Mouse (Mus musculus): ENCODE results near the gene Ifi35. TPM values are rescaled to one million over a fixed set of nuclear protein-coding genes. Genes with fewer than 3 reads are reported as not detected.
"Not testable (repeated sequence)": the region's sequence is repeated elsewhere in the genome, so short reads cannot be mapped to it uniquely, and the experiment has no call there.

Gene Ifi35
- polyA plus RNA-seq, 1 experiment, result 2.6 TPM

DNA sequence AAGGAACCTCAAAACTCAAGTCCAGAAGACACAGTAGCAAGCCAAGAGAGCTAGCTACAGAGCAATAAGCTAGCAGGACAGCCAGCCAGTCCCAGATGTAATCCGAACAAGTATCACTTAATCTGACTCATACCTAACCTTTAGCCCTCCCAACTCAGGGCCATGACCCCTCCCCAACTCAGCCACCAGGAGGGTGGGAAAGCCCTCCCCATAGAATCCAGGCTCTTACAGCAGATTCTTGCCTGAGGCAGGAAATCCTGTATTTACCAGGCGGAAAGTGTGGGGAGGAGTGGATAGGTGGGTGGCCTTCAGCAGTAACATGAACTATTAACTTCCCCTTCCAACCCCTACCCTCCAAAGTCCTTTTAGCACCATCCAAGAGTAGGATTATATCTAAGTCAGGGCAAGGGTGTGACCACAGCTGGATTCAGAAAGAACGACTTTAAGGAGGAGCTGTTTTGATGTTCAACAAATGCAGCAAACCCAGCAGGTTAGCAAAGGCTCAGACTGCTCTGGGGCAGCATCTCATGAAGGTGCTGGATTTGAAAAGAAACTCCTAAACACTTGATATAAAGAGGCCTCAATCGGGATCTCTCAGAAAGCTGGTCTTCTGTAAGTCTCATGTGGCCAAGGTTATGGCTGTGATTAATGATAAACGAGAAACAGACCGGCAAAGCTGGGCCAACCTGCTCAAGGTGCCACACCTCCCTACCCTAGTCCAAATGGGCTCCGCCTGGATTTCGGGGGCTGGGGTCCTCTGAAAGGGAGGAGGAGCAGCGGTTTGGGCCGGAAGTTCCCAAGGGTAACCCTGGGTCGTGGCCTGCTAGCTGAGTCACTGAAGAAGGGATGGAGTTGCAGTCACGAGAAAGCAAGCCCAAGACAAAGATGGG, 16.2 kb downstream of the Ifi35 start, which contains the start of gene Rnd2:
TSS of gene Rnd2 (plus strand) at position 789 of the 890 bp plus-strand sequence.
- TF ChIP-seq POLR2A (IDR thresholded peaks at IDR 0.05; ENCODE audit: borderline replicate concordance, extremely low read depth, insufficient read depth, insufficient read length, poor library complexity, severe bottlenecking) (no peak), CTCF (IDR thresholded peaks at IDR 0.05; ENCODE audit: borderline replicate concordance, extremely low read depth, insufficient read depth, insufficient read length) (no peak)
- no peak for DNase-seq (ENCODE audit: low read depth)

GRCm38 (mm10) chr11:101465101-101465868, 17.1 kb downstream of the Ifi35 start:
- TF ChIP-seq POLR2A (IDR thresholded peaks at IDR 0.05; ENCODE audit: borderline replicate concordance, extremely low read depth, insufficient read depth, insufficient read length, poor library complexity, severe bottlenecking) (no peak), CTCF (IDR thresholded peaks at IDR 0.05; ENCODE audit: borderline replicate concordance, extremely low read depth, insufficient read depth, insufficient read length) (no peak)
- peak; percentile 80 for DNase-seq (ENCODE audit: low read depth)

GRCm38 (mm10) chr11:101465869-101466551, 17.8 kb downstream of the Ifi35 start, which contains the start of gene Vat1:
Vat1 (minus strand) TSS chr11:101466230.
- TF ChIP-seq CTCF (IDR thresholded peaks at IDR 0.05; ENCODE audit: borderline replicate concordance, extremely low read depth, insufficient read depth, insufficient read length), result no peak
- TF ChIP-seq POLR2A (IDR thresholded peaks at IDR 0.05; ENCODE audit: borderline replicate concordance, extremely low read depth, insufficient read depth, insufficient read length, poor library complexity, severe bottlenecking), result 0 out of 2 replicates have a peak, but pooled peaks have one; percentile 18
- DNase-seq (ENCODE audit: low read depth), result peak; percentile 89

- DNase-seq (ENCODE audit: low read depth), result not testable (repeated sequence)
These were observed 18.3 kb downstream of the Ifi35 start for GRCm38 (mm10) chr11:101466552-101466950.

GRCm38 (mm10) chr11:101467477-101468262, 19.5 kb downstream of the Ifi35 start:
- peak; percentile 88 for DNase-seq (ENCODE audit: low read depth)
- TF ChIP-seq CTCF (IDR thresholded peaks at IDR 0.05; ENCODE audit: borderline replicate concordance, extremely low read depth, insufficient read depth, insufficient read length), result peak; percentile 35; the same call in 1 of the 2 replicates
- TF ChIP-seq POLR2A (IDR thresholded peaks at IDR 0.05; ENCODE audit: borderline replicate concordance, extremely low read depth, insufficient read depth, insufficient read length, poor library complexity, severe bottlenecking), result peak; percentile 82

DNA sequence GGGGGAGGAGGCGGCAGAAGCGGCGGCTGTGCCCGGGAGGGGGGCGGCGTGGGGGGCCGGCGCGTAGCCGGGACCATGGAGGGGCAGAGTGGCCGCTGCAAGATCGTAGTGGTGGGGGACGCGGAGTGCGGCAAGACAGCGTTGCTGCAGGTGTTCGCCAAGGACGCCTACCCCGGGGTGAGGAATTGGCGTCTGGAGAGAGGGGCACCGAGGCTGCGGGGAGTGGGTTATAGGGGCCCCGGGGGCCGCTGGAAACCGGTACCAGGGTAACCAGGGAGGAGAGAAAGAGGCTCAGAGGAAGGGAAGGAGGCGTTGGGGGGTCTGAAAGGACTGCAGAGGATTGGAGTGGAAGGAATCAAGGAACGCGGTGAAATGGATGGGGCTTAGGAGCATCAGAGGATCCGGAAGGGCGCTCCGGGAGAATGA, 20.1 kb downstream of the Ifi35 start:
- DNase-seq (ENCODE audit: low read depth), result no peak
- TF ChIP-seq CTCF (IDR thresholded peaks at IDR 0.05; ENCODE audit: borderline replicate concordance, extremely low read depth, insufficient read depth, insufficient read length) (no peak), POLR2A (IDR thresholded peaks at IDR 0.05; ENCODE audit: borderline replicate concordance, extremely low read depth, insufficient read depth, insufficient read length, poor library complexity, severe bottlenecking) (no peak)

DNA sequence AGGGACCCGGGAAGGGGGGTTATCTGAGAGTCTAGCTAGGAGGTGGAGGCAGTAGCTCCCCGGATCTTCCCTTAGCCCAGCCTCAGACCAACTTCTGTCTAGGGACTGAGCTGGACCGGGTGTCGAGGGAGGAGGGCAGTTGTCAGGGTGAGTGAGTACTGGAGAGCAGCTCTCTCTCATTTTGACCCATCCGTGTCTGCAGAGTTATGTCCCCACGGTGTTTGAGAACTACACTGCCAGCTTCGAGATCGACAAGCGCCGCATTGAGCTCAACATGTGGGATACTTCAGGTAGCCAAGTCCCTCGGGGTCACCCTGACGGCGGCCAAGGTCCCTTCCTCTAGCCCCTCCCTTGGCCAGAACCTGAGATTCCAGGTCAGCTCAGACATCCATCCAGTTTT, 20.5 kb downstream of the Ifi35 start:
- TF ChIP-seq POLR2A (IDR thresholded peaks at IDR 0.05; ENCODE audit: borderline replicate concordance, extremely low read depth, insufficient read depth, insufficient read length, poor library complexity, severe bottlenecking) (no peak), CTCF (IDR thresholded peaks at IDR 0.05; ENCODE audit: borderline replicate concordance, extremely low read depth, insufficient read depth, insufficient read length) (no peak)
- no peak for DNase-seq (ENCODE audit: low read depth)

DNA sequence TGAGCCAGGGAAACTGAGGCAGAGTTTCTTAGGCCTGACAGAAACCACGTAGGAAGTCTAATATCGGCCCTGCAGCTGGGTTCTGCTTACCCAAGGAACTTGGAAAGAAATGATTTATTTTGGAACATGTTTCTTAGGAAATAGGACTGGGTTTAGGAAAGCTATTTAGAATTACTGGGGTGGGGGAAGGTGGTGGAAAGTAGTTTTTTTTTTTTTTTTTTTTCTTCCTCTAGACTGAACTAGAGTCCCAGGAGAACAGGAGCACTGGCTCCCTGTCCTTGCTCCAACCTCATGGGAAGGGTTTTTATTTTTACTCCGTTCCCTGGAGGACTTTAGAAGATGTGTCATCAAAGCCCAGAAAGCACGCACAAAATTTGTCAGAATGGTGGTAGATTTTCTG, 20.9 kb downstream of the Ifi35 start:
- DNase-seq (ENCODE audit: low read depth), result no peak
- TF ChIP-seq POLR2A (IDR thresholded peaks at IDR 0.05; ENCODE audit: borderline replicate concordance, extremely low read depth, insufficient read depth, insufficient read length, poor library complexity, severe bottlenecking) (no peak), CTCF (IDR thresholded peaks at IDR 0.05; ENCODE audit: borderline replicate concordance, extremely low read depth, insufficient read depth, insufficient read length) (no peak)

DNA sequence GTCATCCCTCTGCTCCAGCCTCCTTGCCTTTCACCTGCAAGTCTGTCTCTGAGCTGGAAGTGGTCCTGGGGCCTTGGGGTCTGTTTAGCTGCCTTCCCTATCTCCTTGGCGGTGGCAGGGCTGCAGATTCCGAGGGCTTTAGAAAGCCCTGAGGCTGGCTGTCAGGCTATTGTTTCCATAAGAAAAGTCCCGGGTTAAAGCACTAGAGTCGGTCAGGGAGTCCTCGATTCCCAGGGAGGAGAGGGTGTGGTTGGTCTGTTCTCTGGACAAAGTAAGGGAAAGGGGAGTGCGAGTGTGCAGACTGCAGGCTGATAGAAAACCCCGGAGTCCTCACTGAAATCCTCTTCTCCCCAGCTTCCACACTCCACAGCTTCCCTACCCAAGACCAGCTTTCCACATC, 22.0 kb downstream of the Ifi35 start:
- TF ChIP-seq POLR2A (IDR thresholded peaks at IDR 0.05; ENCODE audit: borderline replicate concordance, extremely low read depth, insufficient read depth, insufficient read length, poor library complexity, severe bottlenecking), result no peak
- no peak for TF ChIP-seq CTCF (IDR thresholded peaks at IDR 0.05; ENCODE audit: borderline replicate concordance, extremely low read depth, insufficient read depth, insufficient read length)
- no peak for DNase-seq (ENCODE audit: low read depth)

- no peak for DNase-seq (ENCODE audit: low read depth)
- no peak for TF ChIP-seq POLR2A (IDR thresholded peaks at IDR 0.05; ENCODE audit: borderline replicate concordance, extremely low read depth, insufficient read depth, insufficient read length, poor library complexity, severe bottlenecking)
- no peak for TF ChIP-seq CTCF (IDR thresholded peaks at IDR 0.05; ENCODE audit: borderline replicate concordance, extremely low read depth, insufficient read depth, insufficient read length)
These were observed 23.7 kb downstream of the Ifi35 start for GRCm38 (mm10) chr11:101471926-101472325.
